Mouse (Mus musculus) myocyte (in vitro differentiated cells): ENCODE data around the gene Mcm3ap.

Source experiments
- CEBPB ChIP-seq: IDR thresholded peaks from 2 replicates; pipeline ENCODE4 v1.6.1; 2011; ENCODE audit warnings: mild to moderate bottlenecking, moderate library complexity; ENCODE audit not compliant: poor library complexity, insufficient read depth, severe bottlenecking
- MAX ChIP-seq: IDR thresholded peaks from one replicate; pipeline ENCODE4 v1.6.1; 2011; ENCODE audit warnings: low read depth, mild to moderate bottlenecking, control low read depth
- MYOD1 ChIP-seq, 3 experiments: IDR thresholded peaks; one replicate each; pipeline ENCODE4 v1.6.1; 2011; ENCODE audit warnings: control low read depth in 2 of 3, low read depth in 2 of 3, mild to moderate bottlenecking in 2 of 3, moderate library complexity in 1 of 3; ENCODE audit not compliant: insufficient read length in 2 of 3, control insufficient read depth in 1 of 3
- POLR2A ChIP-seq: IDR thresholded peaks from one replicate; pipeline ENCODE4 v1.6.1; 2011; ENCODE audit warnings: low read depth, mild to moderate bottlenecking, control low read depth, moderate library complexity; ENCODE audit not compliant: insufficient read length
- USF1 ChIP-seq: IDR thresholded peaks from one replicate; pipeline ENCODE4 v1.6.1; 2011; ENCODE audit warnings: low read depth, mild to moderate bottlenecking, control low read depth, moderate library complexity

- no peak for TF ChIP-seq USF1
- TF ChIP-seq POLR2A: no peak
- no peak for TF ChIP-seq MYOD1 (IDR thresholded peaks at IDR 0.05; ENCODE audit: control insufficient read depth in 1 of 3, insufficient read length in 2 of 3, low read depth in 2 of 3)
- no peak for TF ChIP-seq MAX
- no peak for TF ChIP-seq CEBPB
Measured at GRCm38 (mm10) chr10:76551556-76551955, 82.8 kb downstream of the Mcm3ap start.
